Mouse (Mus musculus) embryonic facial prominence, embryonic 14.5 days (tissue): ENCODE measurements around the gene Eif5a. TPM values are rescaled to one million over a fixed set of nuclear protein-coding genes. Genes with fewer than 3 reads are reported as not detected.

Experiments
- ATAC-seq: fragments of 200-750 bp; cut with Nextera tagmentation; 2 replicates; pipeline ENCODE4 v1.8.0; 2017; ENCODE audit warnings: low read depth, moderate number of reproducible peaks, moderate TSS enrichment
- DNase-seq: peaks from one replicate; pipeline ENCODE4 v3.0.0-alpha.2; 2015; ENCODE audit warnings: low spot score
- H3K27ac ChIP-seq: fragments of 300-500 bp; sonication (generic); replicated peaks from 2 replicates; pipeline ENCODE4 v1.5.1; 2014; ENCODE audit warnings: low read depth, mild to moderate bottlenecking, low read length, moderate library complexity
- H3K27me3 ChIP-seq: fragments of 300-500 bp; sonication (generic); replicated peaks from 2 replicates; pipeline ENCODE4 v1.6.1; 2014; ENCODE audit warnings: low read length; ENCODE audit not compliant: control insufficient read depth, insufficient read depth
- H3K36me3 ChIP-seq: fragments of 300-500 bp; sonication (generic); 2 replicates; pipeline ENCODE4 v1.6.1; 2014; ENCODE audit warnings: low read length, mixed read lengths; ENCODE audit not compliant: control insufficient read depth, insufficient read depth
- H3K4me1 ChIP-seq: fragments of 300-500 bp; sonication (generic); 2 replicates; pipeline ENCODE4 v1.6.1; 2014; ENCODE audit warnings: antibody characterized with exemption, low read length; ENCODE audit not compliant: control insufficient read depth, insufficient read depth
- H3K4me2 ChIP-seq: fragments of 300-500 bp; sonication (generic); 2 replicates; pipeline ENCODE4 v1.6.1; 2014; ENCODE audit warnings: low read depth, mild to moderate bottlenecking, low read length, moderate library complexity, mixed read lengths
- H3K4me3 ChIP-seq: fragments of 300-500 bp; sonication (generic); 2 replicates; pipeline ENCODE4 v1.5.1; 2014; ENCODE audit warnings: low read depth, mild to moderate bottlenecking, low read length
- H3K9ac ChIP-seq: fragments of 300-500 bp; sonication (generic); 2 replicates; pipeline ENCODE4 v1.6.1; 2014; ENCODE audit warnings: low read depth, mild to moderate bottlenecking, low read length, moderate library complexity, mixed read lengths
- H3K9me3 ChIP-seq: fragments of 300-500 bp; sonication (generic); 2 replicates; pipeline ENCODE4 v1.6.1; 2016; ENCODE audit warnings: low read length; ENCODE audit not compliant: control insufficient read depth
- WGBS: fragments of 180-500 bp; shearing (Covaris S2); extraction: QIAGEN DNeasy Blood & Tissue Kit; methylation state at CpG from one replicate; pipeline ENCODE4 v1.1.7; 2014; 5-methylcytosine and 5-hydroxymethylcytosine counted together
- polyA plus RNA-seq: library from polyadenylated mRNA; unstranded; fragments of >200 nt; fragmentation: Nextera tagmentation; extraction: Ambion mirVana; gene quantifications from 2 replicates; pipeline ENCODE4 v1.2.1, GENCODE M21; 2014

Eif5a gene
- polyA plus RNA-seq: 1,503 and 1,606 TPM in 2 replicates

DNA sequence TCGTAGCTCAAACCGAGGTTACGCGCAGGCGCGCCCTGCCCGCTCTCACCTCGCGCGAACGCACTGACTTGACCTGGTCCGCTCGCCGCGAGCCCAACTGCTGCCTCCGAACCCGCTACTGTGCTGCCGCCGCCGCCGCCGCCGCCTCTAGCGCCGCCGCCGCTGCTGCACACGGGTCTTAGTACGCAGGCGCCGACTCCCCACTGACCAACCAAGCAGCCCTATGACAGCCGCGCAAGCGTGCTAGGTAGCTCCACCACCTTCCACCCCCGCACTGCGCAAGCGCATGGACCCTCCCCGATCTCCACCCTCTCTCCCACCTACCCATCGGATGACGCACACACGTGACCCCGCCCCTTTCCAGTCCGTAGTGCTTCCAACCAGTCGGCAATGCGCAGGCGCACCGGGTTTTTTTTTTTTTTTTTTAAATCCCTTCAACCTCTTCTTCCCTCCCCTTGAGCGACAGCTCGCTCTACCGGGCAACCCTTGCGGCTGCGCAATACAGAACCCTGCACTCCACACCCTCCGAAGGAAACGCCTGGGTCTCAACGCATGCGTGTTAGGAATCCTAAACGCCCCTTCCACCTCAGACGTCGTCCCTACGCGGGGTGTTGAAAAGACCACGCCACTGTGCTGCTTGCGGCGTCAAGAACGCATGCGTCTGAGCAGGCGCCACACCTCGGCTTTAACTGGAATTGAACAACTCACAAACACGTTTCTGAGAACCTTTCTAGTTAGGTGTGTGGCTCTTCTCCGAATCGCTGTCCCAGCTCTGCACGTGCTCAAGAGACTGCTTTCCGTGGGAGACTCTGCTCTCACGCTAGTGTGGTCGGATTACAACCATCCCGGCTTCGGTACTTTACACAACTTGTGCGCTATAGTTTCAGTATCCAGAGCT is at the start of gene Eif5a:
Gene Eif5a (minus strand): TSS at position 845 of the 898 bp plus-strand sequence.
- Histone ChIP-seq H3K27ac (peak within 1 kb of the TSS; percentile 98), H3K4me2 (peak within 1 kb of the TSS; percentile 75), H3K4me3 (peak within 1 kb of the TSS; percentile 94), H3K4me1 (peaks cover 13% of the 10 kb centered on the region), H3K36me3 (peaks cover 31% of the 10 kb centered on the region), H3K27me3 (no peaks in the 10 kb centered on the region), H3K9me3 (no peaks in the 10 kb centered on the region), H3K9ac (peak within 1 kb of the TSS; percentile 99)
- peak; percentile 100 for DNase-seq
- ATAC-seq: peak; percentile 96
- under 1% methylated on average over 50 of the region's 78 CpGs for WGBS

DNA sequence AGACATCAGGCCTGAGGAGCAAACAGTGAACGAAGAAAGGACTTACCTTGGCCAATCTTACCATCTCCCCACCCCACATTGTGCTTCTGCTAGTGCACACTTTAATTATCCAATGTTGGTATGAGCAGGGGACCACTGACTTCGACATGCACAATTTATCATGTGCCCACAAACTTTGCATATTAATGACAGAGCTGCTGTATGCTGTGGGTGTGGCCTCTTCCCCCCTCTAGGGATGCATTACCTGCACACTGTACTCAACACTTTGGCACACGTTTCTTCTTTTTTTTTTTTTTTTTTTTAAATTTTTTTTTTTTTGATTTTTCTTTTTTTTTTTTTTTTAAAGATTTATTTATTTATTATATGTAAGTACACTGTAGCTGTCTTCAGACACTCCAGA is 49.0 kb upstream of the Eif5a start:
- H3K9ac ChIP-seq: no peak overlapping the region
- no peak for DNase-seq
- H3K4me2 ChIP-seq: no peak overlapping the region
- peaks cover 63% of the 10 kb centered on the region for H3K36me3 ChIP-seq
- no peaks in the 10 kb centered on the region for H3K9me3 ChIP-seq
- peaks cover 6% of the 10 kb centered on the region; the same call in 1 of the 2 replicates for H3K4me1 ChIP-seq
- H3K4me3 ChIP-seq: no peak overlapping the region
- ATAC-seq: no peak
- no peak overlapping the region for H3K27ac ChIP-seq
- H3K27me3 ChIP-seq: peaks cover 21% of the 10 kb centered on the region
- 70% methylated on average over 3 of the region's 3 CpGs for WGBS

DNA sequence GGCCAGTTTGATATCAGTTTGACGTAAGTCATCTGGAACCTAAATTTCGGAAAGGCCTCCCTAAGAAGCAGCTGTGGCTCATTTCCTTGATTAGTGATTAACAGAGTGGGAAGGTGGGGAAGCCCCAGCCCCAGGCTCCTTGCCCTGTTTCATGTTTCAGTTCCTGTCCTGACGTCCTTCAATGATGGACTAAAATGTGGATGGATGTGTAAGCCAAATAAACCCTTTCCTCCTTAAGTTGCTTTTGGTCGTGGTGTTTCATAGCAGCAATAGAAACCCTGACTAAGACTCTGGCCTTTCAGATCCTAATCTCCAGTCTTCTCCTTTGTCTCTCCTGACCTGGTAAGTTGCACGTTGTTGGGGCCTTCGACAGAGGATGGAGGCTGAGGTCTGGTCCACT is 48.5 kb upstream of the Eif5a start:
- Histone ChIP-seq H3K36me3 (peaks cover 57% of the 10 kb centered on the region), H3K27me3 (peaks cover 26% of the 10 kb centered on the region), H3K4me3 (no peak overlapping the region), H3K9me3 (no peaks in the 10 kb centered on the region), H3K4me1 (peaks cover 6% of the 10 kb centered on the region; the same call in 1 of the 2 replicates), H3K27ac (no peak overlapping the region), H3K4me2 (no peak overlapping the region), H3K9ac (0 out of 2 replicates have a peak overlapping the region, but pooled peaks have one; percentile 6)
- DNase-seq: no peak
- no peak for ATAC-seq
- WGBS: 69% methylated on average over 6 of the region's 6 CpGs

DNA sequence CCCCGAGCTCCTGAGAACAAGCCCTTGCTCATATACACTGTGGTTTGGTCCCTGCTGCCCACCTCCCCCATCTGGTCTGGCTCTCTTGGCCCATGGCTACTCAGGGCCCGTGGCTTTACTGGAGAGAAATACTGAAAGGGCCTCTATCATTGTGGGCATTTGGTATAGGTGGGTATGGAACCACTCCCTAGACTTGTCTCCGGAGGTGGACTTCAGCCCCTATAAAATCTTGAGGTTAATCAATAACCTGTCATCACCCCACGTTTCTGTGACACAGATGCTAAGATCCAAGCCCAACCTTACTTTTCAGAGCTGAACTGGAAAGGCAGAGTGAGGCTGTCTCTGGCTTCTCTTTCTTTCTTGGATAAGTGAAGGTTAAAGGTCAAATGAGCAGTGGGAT is 47.0 kb upstream of the Eif5a start:
- peaks cover 41% of the 10 kb centered on the region for H3K27me3 ChIP-seq
- no peak overlapping the region for H3K4me3 ChIP-seq
- H3K9me3 ChIP-seq: no peaks in the 10 kb centered on the region
- H3K9ac ChIP-seq: no peak overlapping the region
- peaks cover 44% of the 10 kb centered on the region for H3K36me3 ChIP-seq
- WGBS: 85% methylated on average over 4 of the region's 4 CpGs
- DNase-seq (no peak), ATAC-seq (no peak)
- no peak overlapping the region for H3K4me2 ChIP-seq
- H3K27ac ChIP-seq: no peak overlapping the region
- H3K4me1 ChIP-seq: peaks cover 6% of the 10 kb centered on the region; the same call in 1 of the 2 replicates

DNA sequence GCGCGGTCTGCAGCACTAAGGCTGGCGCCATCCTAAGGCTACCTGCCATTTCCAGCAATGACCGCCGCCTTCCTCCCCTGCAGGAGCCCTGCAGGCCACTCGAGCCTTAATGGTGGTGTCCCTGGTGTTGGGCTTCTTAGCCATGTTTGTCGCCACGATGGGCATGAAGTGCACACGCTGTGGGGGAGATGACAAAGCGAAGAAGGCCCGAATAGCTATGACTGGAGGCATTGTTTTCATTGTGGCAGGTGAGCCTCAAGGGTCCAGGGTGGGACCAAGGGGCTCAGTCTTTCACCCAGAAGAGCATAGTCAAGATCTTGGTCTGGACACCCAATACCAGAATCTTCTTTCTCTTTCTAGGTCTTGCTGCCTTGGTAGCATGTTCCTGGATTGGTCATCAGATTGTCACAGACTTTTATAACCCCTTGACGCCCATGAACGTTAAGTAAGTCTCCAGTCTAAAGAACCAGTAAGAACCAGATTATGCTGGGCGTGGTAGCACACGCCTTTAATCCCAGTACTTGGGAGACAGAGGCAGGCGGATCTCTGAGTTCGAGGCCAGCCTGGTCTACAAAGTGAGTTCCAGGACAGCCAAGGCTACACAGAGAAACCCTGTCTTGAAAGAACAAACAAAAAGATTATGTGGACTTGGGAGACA is 45.2 kb upstream of the Eif5a start:
- H3K9ac ChIP-seq: peak overlapping the region; percentile 62
- H3K36me3 ChIP-seq: peaks cover 32% of the 10 kb centered on the region
- 0 out of 2 replicates have a peak overlapping the region, but pooled peaks have one; percentile 8 for H3K27ac ChIP-seq
- WGBS: 49% methylated on average over 13 of the region's 17 CpGs
- peak overlapping the region; percentile 67 for H3K4me2 ChIP-seq
- no peaks in the 10 kb centered on the region for H3K9me3 ChIP-seq
- peaks cover 59% of the 10 kb centered on the region for H3K27me3 ChIP-seq
- peaks cover 6% of the 10 kb centered on the region; the same call in 1 of the 2 replicates for H3K4me1 ChIP-seq
- no peak for ATAC-seq
- peak overlapping the region; percentile 45 for H3K4me3 ChIP-seq
- no peak for DNase-seq

DNA sequence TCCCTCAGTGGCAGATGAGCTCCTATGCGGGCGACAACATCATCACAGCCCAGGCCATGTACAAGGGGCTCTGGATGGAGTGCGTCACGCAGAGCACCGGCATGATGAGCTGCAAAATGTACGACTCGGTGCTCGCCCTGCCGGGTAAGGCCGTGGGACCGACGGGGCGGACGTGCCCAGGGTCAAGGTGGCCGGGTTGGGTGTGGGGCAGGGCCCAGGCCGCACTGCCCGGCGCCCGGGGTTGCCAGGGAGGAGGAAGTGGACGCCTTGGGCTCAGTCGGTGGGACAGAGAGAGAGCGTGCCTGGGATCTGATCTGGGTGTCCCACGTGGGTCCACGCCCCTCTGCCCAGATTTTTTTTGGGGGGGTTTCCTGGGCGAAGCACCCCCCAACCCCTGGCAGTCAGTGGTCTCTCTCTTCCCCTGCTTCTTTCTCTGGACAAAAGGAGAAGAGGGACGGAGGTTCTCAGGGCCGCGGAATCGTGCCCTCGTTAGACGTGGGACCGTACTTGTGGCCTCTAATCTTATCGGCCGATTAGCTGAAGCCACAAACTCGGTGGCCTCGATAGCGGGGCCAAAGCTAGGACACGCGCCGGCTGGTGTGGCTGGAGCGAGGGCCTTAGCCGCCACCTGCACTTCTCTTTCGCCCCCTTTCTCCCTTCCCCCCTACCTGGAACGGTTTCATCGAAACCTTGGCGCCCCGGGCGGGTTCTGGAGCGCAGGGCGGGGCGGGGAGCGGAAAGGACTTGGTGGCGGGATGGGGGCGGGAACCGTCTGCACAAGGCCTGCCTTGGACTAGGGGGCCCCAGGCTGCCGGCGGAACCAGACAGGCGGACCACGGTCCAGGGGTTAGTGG is 44.5 kb upstream of the Eif5a start:
- ATAC-seq: peak; percentile 27
- H3K27me3 ChIP-seq: peaks cover 61% of the 10 kb centered on the region

DNA sequence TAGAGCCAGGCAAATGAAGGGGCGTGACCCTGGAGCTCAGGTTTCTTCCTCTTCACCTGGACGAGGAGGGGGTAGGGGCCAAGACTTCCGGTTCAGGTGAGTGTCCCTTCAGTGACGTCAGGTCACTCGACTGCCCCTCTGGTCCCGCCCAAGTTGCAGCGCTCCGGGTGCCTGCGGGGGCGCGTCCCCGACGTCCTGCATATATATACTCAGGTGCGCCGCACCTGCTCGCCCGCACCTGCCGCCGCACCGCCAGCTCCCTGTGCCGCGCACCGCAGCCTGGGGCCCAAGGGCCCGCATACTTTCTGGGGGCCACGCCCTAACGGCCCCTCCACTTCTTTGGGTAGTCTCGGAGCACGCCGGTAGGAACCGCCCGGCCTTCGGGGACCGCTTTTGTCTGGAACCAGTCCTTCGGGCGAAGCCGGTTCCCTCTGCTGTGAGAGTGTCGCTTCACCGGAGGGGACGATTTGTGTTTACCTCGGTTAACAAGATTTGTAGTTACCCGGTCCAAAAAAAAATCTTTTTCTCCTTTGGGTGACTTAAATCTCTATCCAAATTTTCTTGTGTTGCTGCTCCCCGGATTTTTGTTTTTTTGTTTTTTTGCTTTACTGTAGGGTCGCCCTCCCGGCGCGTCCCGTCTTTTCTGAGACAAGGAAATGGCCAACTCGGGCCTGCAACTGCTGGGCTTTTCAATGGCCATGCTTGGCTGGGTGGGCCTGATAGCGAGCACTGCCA is 43.7 kb upstream of the Eif5a start:
- peaks cover 28% of the 10 kb centered on the region for H3K36me3 ChIP-seq
- H3K27me3 ChIP-seq: peaks cover 61% of the 10 kb centered on the region
- H3K9me3 ChIP-seq: no peaks in the 10 kb centered on the region
- peaks cover 6% of the 10 kb centered on the region; the same call in 1 of the 2 replicates for H3K4me1 ChIP-seq
- H3K9ac ChIP-seq: peak overlapping the region; percentile 62
- peak; percentile 70 for DNase-seq
- peak overlapping the region; percentile 45 for H3K4me3 ChIP-seq
- H3K27ac ChIP-seq: 0 out of 2 replicates have a peak overlapping the region, but pooled peaks have one; percentile 28
- peak; percentile 56; the same call in 1 of the 2 replicates for ATAC-seq
- peak overlapping the region; percentile 67 for H3K4me2 ChIP-seq
- 5% methylated on average over 27 of the region's 49 CpGs for WGBS

More for the DNA sequence above, 44.5 kb upstream of the Eif5a start:
- Histone ChIP-seq H3K27ac (0 out of 2 replicates have a peak overlapping the region, but pooled peaks have one; percentile 8), H3K9me3 (no peaks in the 10 kb centered on the region), H3K4me3 (peak overlapping the region; percentile 45), H3K9ac (peak overlapping the region; percentile 62), H3K36me3 (peaks cover 32% of the 10 kb centered on the region), H3K4me2 (peak overlapping the region; percentile 67), H3K4me1 (peaks cover 6% of the 10 kb centered on the region; the same call in 1 of the 2 replicates)
- 2% methylated on average over 39 of the region's 59 CpGs for WGBS
- DNase-seq: peak; percentile 67
